Mouse (Mus musculus): ENCODE measurements around the gene Gm10471.
"Not testable (repeated sequence)": the region's sequence is repeated elsewhere in the genome, so short reads cannot be mapped to it uniquely, and the experiment has no call there.

Gene Gm10471

DNA sequence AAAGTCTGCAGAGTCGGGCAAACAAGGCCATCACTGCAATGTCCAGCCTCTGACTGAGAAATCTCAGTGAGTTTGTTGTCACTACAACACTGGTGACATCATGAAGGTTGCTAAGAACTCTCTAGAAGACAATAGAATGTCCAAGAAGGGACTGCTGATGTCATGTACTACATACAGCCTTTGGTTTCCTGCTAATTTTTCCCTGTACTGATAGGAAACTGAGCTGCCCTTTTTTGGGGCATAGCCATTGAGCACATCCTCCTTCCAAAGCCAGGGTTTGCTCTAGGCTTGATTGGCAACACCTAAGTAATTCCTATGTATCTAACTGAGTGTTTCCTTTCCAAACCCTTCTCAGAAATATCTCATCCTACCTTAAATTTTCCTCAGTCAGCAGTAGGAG lies at the start of gene Gm10471:
TSS of gene Gm10471 (minus strand) at position 101 of the 400 bp plus-strand sequence.
- DNase-seq = not testable (repeated sequence)

DNA sequence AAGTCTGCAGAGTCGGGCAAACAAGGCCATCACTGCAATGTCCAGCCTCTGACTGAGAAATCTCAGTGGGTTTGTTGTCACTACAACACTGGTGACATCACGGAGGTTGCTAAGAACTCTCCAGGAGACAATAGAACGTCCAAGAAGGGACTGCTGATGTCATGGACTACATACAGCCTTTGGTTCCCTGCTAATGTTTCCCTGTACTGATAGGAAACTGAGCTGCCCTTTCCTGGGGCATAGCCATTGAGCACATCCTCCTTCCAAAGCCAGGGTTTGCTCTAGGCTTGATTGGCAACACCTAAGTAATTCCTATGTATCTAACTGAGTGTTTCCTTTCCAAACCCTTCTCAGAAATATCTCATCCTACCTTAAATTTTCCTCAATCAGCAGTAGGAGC lies 32.2 kb upstream of the Gm10471 start, which contains the start of gene Gm10220:
TSS of gene Gm10220 (minus strand) at position 101 of the 400 bp plus-strand sequence.
- not testable (repeated sequence) for DNase-seq

DNA sequence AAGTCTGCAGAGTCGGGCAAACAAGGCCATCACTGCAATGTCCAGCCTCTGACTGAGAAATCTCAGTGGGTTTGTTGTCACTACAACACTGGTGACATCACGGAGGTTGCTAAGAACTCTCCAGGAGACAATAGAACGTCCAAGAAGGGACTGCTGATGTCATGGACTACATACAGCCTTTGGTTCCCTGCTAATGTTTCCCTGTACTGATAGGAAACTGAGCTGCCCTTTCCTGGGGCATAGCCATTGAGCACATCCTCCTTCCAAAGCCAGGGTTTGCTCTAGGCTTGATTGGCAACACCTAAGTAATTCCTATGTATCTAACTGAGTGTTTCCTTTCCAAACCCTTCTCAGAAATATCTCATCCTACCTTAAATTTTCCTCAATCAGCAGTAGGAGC lies 16.2 kb upstream of the Gm10471 start, which contains the start of gene 5031410I06Rik:
TSS of gene 5031410I06Rik (minus strand) at position 101 of the 400 bp plus-strand sequence.
- not testable (repeated sequence) for DNase-seq

DNA sequence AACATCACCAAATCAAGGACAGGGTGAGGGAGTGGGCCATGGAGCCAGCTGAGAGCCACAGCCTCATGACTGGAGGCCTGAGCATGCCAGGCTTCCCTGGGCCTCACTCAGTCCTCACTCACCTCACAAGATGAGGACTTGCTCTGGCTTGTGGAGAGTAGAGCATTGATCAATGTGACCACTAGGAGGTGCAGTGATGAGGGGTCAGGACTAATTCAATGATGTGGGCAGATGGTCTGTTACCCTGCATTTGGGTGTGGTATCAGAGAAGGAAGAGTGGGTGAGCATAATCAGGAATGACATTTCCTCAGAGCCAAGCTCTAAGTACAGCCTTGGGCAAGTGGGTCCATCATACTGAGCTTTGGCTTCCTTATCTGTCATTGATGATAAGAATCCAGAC lies 10.1 kb downstream of the Gm10471 start:
- not testable (repeated sequence) for DNase-seq

DNA sequence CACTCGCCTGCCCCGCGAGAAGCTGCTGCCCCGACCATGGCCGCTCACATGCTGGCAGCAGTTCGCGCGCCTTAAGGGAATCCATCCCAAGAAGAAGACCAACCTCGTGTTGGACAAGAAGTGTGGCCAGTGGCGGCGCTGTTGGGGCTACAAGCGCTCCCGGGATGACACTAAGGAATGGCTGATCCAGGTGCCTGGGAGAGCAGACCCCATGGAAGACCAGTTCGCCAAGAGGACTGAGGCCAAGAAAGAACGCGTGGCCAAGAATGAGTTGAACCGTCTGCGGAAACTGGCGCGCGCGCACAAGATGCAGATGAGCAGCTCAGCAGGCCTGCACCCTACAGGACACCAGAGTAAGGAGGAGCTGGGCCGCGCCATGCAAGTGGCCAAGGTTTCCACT lies 18.4 kb downstream of the Gm10471 start:
- no peak for DNase-seq

DNA sequence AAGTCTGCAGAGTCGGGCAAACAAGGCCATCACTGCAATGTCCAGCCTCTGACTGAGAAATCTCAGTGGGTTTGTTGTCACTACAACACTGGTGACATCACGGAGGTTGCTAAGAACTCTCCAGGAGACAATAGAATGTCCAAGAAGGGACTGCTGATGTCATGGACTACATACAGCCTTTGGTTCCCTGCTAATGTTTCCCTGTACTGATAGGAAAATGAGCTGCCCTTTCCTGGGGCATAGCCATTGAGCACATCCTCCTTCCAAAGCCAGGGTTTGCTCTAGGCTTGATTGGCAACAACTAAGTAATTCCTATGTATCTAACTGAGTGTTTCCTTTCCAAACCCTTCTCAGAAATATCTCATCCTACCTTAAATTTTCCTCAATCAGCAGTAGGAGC lies 30.6 kb downstream of the Gm10471 start, which contains the start of gene Gm7347:
TSS of gene Gm7347 (minus strand) at position 101 of the 400 bp plus-strand sequence.
- not testable (repeated sequence) for DNase-seq

DNA sequence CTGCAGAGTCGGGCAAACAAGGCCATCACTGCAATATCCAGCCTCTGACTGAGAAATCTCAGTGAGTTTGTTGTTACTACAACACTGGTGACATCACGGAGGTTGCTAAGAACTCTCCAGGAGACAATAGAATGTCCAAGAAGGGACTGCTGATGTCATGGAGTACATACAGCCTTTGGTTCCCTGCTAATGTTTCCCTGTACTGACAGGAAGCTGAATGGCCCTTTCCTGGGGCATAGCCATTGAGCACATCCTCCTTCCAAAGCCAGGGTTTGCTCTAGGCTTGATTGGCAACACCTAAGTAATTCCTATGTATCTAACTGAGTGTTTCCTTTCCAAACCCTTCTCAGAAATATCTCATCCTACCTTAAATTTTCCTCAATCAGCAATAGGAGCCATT lies 49.6 kb downstream of the Gm10471 start, which contains the start of gene Speer4a:
TSS of gene Speer4a (minus strand) at position 101 of the 400 bp plus-strand sequence.
- not testable (repeated sequence) for DNase-seq
